Mouse (Mus musculus): ENCODE results near the gene Arhgef11.

DNA sequence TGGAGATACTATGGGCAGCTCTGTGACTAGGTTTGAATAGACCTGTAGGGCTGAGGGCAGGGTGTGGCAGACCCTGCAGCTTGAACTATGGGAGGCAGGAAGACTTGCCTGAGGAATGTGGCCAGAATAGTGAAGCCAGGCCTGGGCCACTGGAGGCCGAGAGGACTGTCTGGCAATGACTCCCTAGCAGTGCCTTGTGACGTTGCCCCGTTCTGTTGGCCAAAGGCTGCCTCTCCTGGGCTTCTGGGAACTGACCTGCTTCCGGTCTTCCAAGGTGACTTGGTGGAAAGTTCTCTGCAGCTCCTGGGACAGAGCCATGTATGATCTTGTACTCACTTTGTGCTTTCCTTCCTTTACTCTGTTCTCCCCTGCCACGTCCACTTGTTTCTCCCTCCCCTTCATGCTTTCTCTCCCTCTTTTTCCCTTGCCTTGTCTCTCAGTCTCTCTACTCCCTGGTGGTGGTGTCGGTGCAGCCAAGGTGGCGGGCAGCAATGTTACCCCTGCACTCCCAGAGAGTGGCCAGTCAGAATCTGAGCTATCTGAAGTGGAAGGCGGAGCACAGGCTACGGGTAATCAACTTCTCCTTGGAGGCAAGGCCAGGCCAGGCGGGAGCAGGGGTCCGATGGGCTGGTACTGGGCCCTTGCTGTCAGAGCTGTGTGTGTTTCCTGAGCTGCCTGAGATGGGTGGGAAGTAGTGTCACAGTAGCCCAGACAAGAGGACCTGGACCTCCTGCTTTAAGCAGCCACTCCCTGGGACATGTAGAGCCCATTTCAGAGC, 116.8 kb downstream of the Arhgef11 start:
- TF ChIP-seq CTCF (IDR thresholded peaks at IDR 0.05; ENCODE audit: control insufficient read depth, insufficient read depth, insufficient read length) (no peak), MAX (IDR thresholded peaks at IDR 0.05) (no peak)
